Mouse (Mus musculus) liver, embryonic 12.5 days (tissue): ENCODE measurements around the gene Wdr45b. TPM values are rescaled to one million over a fixed set of nuclear protein-coding genes. Genes with fewer than 3 reads are reported as not detected.

Source experiments
- ATAC-seq: fragments of 200-750 bp; cut with Nextera tagmentation; 2 replicates; pipeline ENCODE4 v1.8.0; 2017; ENCODE audit warnings: moderate number of reproducible peaks, mild to moderate bottlenecking, moderate library complexity
- H3K27ac ChIP-seq: fragments of 300-500 bp; sonication (generic); 2 replicates; pipeline ENCODE4 v1.5.1; 2016; ENCODE audit warnings: mild to moderate bottlenecking
- H3K27me3 ChIP-seq: fragments of 300-500 bp; sonication (generic); replicated peaks from 2 replicates; pipeline ENCODE4 v1.6.1; 2016; ENCODE audit warnings: mild to moderate bottlenecking, moderate library complexity
- H3K36me3 ChIP-seq: fragments of 300-500 bp; sonication (generic); 2 replicates; pipeline ENCODE4 v1.6.1; 2016; ENCODE audit warnings: mild to moderate bottlenecking, moderate library complexity
- H3K4me1 ChIP-seq: fragments of 300-500 bp; sonication (generic); 2 replicates; pipeline ENCODE4 v1.6.1; 2016
- H3K4me2 ChIP-seq: fragments of 300-500 bp; sonication (generic); 2 replicates; pipeline ENCODE4 v1.6.1; 2016; ENCODE audit warnings: mild to moderate bottlenecking, moderate library complexity
- H3K4me3 ChIP-seq: fragments of 300-500 bp; sonication (generic); 2 replicates; pipeline ENCODE4 v1.5.1; 2016; ENCODE audit warnings: mild to moderate bottlenecking, moderate library complexity
- H3K9ac ChIP-seq: fragments of 300-500 bp; sonication (generic); 2 replicates; pipeline ENCODE4 v1.6.1; 2016; ENCODE audit warnings: mild to moderate bottlenecking, moderate library complexity
- H3K9me3 ChIP-seq: fragments of 300-500 bp; sonication (generic); replicated peaks from 2 replicates; pipeline ENCODE4 v1.6.1; 2016; ENCODE audit warnings: mild to moderate bottlenecking, moderate library complexity
- WGBS: fragments of 180-500 bp; shearing (Covaris S2); methylation state at CpG from one replicate; pipeline ENCODE4 v1.1.7; 2016; ENCODE audit not compliant: insufficient replicate concordance; 5-methylcytosine and 5-hydroxymethylcytosine counted together
- polyA plus RNA-seq: library from polyadenylated mRNA; unstranded; fragments of >200 nt; fragmentation: Nextera tagmentation; extraction: Ambion mirVana; gene quantifications from 2 replicates; pipeline ENCODE4 v1.2.1, GENCODE M21; 2016

The Wdr45b gene
- 29.4 and 31.1 TPM in 2 replicates for polyA plus RNA-seq

GRCm38 (mm10) chr11:121354091-121354707, at the start of gene Wdr45b:
Gene Wdr45b (minus strand): TSS chr11:121354445.
- no peaks in the 10 kb centered on the region for H3K9me3 ChIP-seq
- peaks cover 16% of the 10 kb centered on the region for H3K36me3 ChIP-seq
- WGBS: under 1% methylated on average over 69 of the region's 69 CpGs
- peak within 1 kb of the TSS; percentile 90 for H3K27ac ChIP-seq
- H3K4me3 ChIP-seq: peak within 1 kb of the TSS; percentile 99
- H3K27me3 ChIP-seq: no peaks in the 10 kb centered on the region
- H3K4me1 ChIP-seq: peaks cover 36% of the 10 kb centered on the region
- H3K9ac ChIP-seq: peak within 1 kb of the TSS; percentile 99
- peak within 1 kb of the TSS; percentile 88 for H3K4me2 ChIP-seq
- ATAC-seq: peak; percentile 94

GRCm38 (mm10) chr11:121392405-121392804, 38.2 kb upstream of the Wdr45b start:
- no peak overlapping the region for H3K27ac ChIP-seq
- ATAC-seq: no peak
- peaks cover 25% of the 10 kb centered on the region for H3K4me1 ChIP-seq
- no peak overlapping the region for H3K9ac ChIP-seq
- no peak overlapping the region for H3K4me2 ChIP-seq
- H3K4me3 ChIP-seq: no peak overlapping the region
- 47% methylated on average over 3 of the region's 3 CpGs for WGBS
- no peaks in the 10 kb centered on the region for H3K36me3 ChIP-seq
- no peaks in the 10 kb centered on the region for H3K9me3 ChIP-seq
- H3K27me3 ChIP-seq: peaks cover 12% of the 10 kb centered on the region

DNA sequence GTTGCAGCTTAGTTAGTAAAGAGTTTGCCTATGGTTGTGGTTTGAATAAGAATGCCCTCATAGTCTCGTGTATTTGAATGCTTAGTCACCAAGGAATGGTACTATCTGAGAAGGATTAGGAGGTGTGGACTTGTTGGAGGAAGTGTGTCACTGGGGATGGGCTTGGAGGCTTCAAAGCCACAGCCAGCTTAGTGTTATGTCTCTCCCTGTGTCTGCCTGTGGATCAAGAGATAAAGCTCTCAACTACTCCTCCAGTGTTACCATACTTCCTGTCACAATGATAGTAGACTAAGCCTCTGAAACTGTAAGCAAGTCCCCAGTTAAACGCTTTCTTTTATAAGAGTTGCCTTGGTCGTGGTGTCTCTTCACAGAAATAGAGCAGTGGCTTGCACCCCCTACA, 36.5 kb upstream of the Wdr45b start:
- Histone ChIP-seq H3K4me2 (no peak overlapping the region), H3K36me3 (no peaks in the 10 kb centered on the region), H3K4me1 (peaks cover 30% of the 10 kb centered on the region), H3K27ac (no peak overlapping the region), H3K27me3 (peaks cover 27% of the 10 kb centered on the region), H3K4me3 (no peak overlapping the region), H3K9me3 (no peaks in the 10 kb centered on the region), H3K9ac (no peak overlapping the region)
- WGBS: 33% methylated on average over 3 of the region's 3 CpGs
- ATAC-seq: no peak

DNA sequence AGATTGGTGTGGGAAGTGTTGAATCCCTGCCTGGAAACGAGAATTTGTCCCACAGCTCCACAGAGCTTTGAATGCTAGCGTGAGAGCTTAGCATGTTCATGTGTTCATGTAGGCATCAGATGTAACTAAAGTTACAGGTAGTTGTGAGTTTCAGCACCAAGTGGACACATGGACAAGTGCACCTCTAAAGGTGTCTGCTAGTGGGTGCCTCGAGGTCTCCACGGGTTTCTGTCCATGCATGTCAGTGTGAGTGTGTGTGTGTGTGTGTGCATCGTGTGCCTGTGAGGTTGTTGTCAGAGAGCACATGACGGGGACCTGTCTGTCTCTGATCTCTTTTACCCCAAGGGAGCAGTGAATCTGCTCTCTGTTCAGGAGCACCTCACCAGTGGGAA, 34.3 kb upstream of the Wdr45b start:
- no peak for ATAC-seq
- H3K27ac ChIP-seq: no peak overlapping the region
- WGBS: 20% methylated on average over 6 of the region's 6 CpGs

DNA sequence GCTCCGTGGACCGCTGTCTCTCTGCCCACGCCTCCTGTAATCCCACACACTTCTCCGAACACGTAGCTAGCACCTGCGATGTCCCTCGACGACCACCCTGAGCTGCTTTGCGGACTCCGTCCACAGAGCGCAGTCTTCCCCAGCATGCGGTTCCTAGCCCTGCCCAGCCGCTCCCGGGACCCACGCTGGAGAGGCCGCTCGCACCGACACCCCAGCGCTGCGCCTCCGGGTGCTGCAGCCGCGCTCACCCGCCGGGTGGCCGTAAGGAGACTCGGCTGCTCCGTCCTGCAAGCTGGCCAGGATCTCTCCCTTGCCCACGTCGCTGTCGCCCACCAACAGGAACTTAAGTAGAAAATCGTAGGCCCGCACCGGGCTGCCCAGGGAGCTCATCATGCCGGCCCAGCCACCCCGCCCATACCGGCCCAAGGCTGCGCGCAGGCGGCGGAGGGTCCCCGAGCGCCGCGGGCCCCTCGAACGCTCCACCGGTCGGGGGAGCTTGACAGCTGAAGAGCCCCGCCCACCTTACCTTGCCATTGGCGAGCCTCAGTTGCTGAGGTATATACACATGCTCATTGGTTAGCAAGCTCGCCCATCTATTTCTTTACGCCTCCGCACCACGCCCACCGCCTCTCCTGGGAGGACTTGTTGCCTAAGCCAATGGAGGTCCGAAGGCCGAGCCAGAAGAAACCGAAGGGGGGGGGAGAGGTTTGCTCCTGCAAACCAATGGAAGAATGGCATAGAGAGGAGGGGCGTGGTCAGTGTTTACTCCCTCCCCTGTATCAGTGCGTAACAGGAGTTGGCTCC, 33.7 kb upstream of the Wdr45b start, which contains the start of gene Rab40b:
TSS of gene Rab40b (minus strand) at position 502 of the 804 bp plus-strand sequence.
- peak; percentile 99 for ATAC-seq
- H3K27ac ChIP-seq: peak within 1 kb of the TSS; percentile 31; the same call in 1 of the 2 replicates
- H3K9me3 ChIP-seq: no peaks in the 10 kb centered on the region
- H3K27me3 ChIP-seq: peaks cover 32% of the 10 kb centered on the region
- H3K4me2 ChIP-seq: peak within 1 kb of the TSS; percentile 97
- H3K36me3 ChIP-seq: no peaks in the 10 kb centered on the region
- WGBS: 3% methylated on average over 61 of the region's 61 CpGs
- H3K4me3 ChIP-seq: peak within 1 kb of the TSS; percentile 69
- H3K4me1 ChIP-seq: peaks cover 30% of the 10 kb centered on the region
- peak within 1 kb of the TSS; percentile 72 for H3K9ac ChIP-seq

More for the DNA sequence above, 34.3 kb upstream of the Wdr45b start:
- H3K4me3 ChIP-seq: peak overlapping the region; percentile 69
- H3K9me3 ChIP-seq: no peaks in the 10 kb centered on the region
- H3K9ac ChIP-seq: no peak overlapping the region
- peaks cover 30% of the 10 kb centered on the region for H3K27me3 ChIP-seq
- H3K36me3 ChIP-seq: no peaks in the 10 kb centered on the region
- H3K4me1 ChIP-seq: peaks cover 30% of the 10 kb centered on the region
- H3K4me2 ChIP-seq: peak overlapping the region; percentile 97

GRCm38 (mm10) chr11:121380294-121380693, 26.0 kb upstream of the Wdr45b start:
- H3K4me2 ChIP-seq: no peak overlapping the region
- no peak overlapping the region for H3K4me3 ChIP-seq
- no peak overlapping the region for H3K27ac ChIP-seq
- H3K27me3 ChIP-seq: peaks cover 10% of the 10 kb centered on the region; the same call in 1 of the 2 replicates
- peaks cover 5% of the 10 kb centered on the region for H3K9me3 ChIP-seq
- 51% methylated on average over 6 of the region's 6 CpGs for WGBS
- H3K9ac ChIP-seq: no peak overlapping the region
- no peaks in the 10 kb centered on the region for H3K4me1 ChIP-seq
- ATAC-seq: no peak
- no peaks in the 10 kb centered on the region for H3K36me3 ChIP-seq

- Histone ChIP-seq H3K27me3 (peaks cover 8% of the 10 kb centered on the region; the same call in 1 of the 2 replicates), H3K4me2 (no peak overlapping the region), H3K9ac (no peak overlapping the region), H3K4me3 (no peak overlapping the region), H3K27ac (no peak overlapping the region), H3K36me3 (no peaks in the 10 kb centered on the region), H3K4me1 (no peaks in the 10 kb centered on the region), H3K9me3 (peaks cover 5% of the 10 kb centered on the region)
- ATAC-seq: no peak
Measured at GRCm38 (mm10) chr11:121378644-121379043, 24.4 kb upstream of the Wdr45b start.

DNA sequence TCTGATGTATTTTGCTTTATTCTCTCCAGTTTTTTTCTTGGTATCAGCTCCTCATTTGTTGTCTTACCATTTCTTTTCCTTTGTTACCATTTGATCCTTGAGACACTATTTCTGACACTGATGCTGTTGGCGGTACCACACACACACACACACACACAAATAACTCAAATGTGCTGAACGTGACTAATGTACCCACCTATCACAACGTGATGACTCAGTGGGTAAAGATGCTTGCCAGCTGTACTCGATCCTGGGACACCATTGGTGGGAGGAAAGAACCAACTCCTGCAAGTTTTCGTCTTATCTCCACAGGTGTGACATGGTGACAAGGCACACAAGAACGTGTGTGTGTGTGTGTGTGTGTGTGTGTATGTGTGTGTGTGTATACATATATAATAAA, 19.1 kb upstream of the Wdr45b start:
- Histone ChIP-seq H3K4me1 (peaks cover 6% of the 10 kb centered on the region), H3K9ac (no peak overlapping the region), H3K4me2 (no peak overlapping the region), H3K27me3 (peaks cover 5% of the 10 kb centered on the region; the same call in 1 of the 2 replicates), H3K36me3 (no peaks in the 10 kb centered on the region), H3K27ac (no peak overlapping the region), H3K9me3 (no peaks in the 10 kb centered on the region), H3K4me3 (no peak overlapping the region)
- ATAC-seq: no peak
- 51% methylated on average over 6 of the region's 6 CpGs for WGBS

GRCm38 (mm10) chr11:121370337-121370994, 16.2 kb upstream of the Wdr45b start:
- H3K27ac ChIP-seq: no peak overlapping the region
- no peak overlapping the region for H3K4me2 ChIP-seq
- H3K9ac ChIP-seq: no peak overlapping the region
- no peaks in the 10 kb centered on the region; the same call in 1 of the 2 replicates for H3K27me3 ChIP-seq
- H3K36me3 ChIP-seq: no peaks in the 10 kb centered on the region
- ATAC-seq: no peak
- peaks cover 6% of the 10 kb centered on the region for H3K4me1 ChIP-seq
- 58% methylated on average over 6 of the region's 6 CpGs for WGBS
- no peak overlapping the region for H3K4me3 ChIP-seq
- no peaks in the 10 kb centered on the region for H3K9me3 ChIP-seq

- H3K4me1 ChIP-seq: peaks cover 6% of the 10 kb centered on the region
- no peaks in the 10 kb centered on the region for H3K36me3 ChIP-seq
- 37% methylated on average over 6 of the region's 6 CpGs for WGBS
- no peak overlapping the region for H3K4me3 ChIP-seq
- H3K27ac ChIP-seq: no peak overlapping the region
- no peak for ATAC-seq
- no peaks in the 10 kb centered on the region for H3K9me3 ChIP-seq
- no peaks in the 10 kb centered on the region; the same call in 1 of the 2 replicates for H3K27me3 ChIP-seq
- no peak overlapping the region for H3K9ac ChIP-seq
- no peak overlapping the region for H3K4me2 ChIP-seq
Measured at GRCm38 (mm10) chr11:121369622-121370021, 15.4 kb upstream of the Wdr45b start.

DNA sequence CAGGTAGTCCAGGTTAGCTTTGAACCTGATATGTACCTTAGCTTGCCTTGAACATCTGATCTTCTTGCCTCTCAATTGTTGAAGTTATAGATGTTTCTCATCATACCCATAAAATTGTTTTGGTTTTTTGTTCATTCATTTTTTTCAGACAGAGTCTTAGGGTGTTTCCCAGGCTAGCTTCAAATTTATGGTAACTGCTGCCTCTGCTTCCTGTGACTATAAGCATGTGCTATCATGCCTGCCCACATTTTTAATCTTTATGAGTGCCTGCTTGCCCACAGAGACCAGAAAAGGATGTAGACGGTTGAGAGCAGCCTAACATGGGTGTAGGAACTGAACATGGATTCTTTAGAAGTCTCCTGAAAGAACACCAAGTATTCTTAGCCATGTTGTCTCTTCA, 14.5 kb upstream of the Wdr45b start:
- ATAC-seq: no peak
- no peaks in the 10 kb centered on the region for H3K36me3 ChIP-seq
- peak overlapping the region; percentile 54; the same call in 1 of the 2 replicates for H3K27ac ChIP-seq
- H3K27me3 ChIP-seq: no peaks in the 10 kb centered on the region; the same call in 1 of the 2 replicates
- no peak overlapping the region for H3K9ac ChIP-seq
- H3K4me3 ChIP-seq: no peak overlapping the region
- no peaks in the 10 kb centered on the region for H3K9me3 ChIP-seq
- H3K4me2 ChIP-seq: no peak overlapping the region
- peaks cover 6% of the 10 kb centered on the region for H3K4me1 ChIP-seq
- WGBS: 43% methylated on average over 1 of the region's 1 CpGs
